16 mouse cellular contexts compared by ENCODE assay signal in the genomic region with DNA sequence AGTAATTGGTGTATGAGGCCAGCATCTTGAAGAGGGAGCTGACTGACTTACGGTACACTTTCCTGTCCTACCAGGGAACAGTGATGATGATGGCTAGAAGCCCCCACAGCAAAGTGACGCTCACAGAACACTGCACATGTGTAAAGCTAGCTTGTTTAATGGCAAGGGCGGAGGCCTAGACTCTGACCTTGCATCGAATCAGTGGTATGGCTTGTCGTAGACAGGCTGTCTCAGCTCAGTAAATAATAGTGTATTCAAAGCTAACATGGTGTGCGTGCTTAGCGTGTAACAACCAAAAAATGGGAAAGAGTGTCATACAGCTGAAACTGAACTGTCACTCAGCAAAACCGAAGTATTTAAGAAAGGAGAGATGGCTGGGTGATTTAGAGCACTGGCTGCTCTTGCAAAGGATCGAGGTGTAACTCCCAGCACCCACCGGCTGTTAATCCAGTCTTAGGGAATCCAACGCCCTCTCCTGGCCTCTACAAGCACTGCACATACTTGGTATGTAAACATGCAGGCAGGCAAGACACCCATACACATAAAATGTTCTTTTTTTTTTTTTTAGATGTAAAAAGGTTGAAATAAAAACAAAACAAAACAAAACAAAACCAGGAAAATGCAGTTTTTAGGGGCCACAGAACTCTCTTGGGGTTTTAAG.
DNase-seq lines count a peak whose midpoint lies in the region; ATAC-seq and TF ChIP-seq lines count a peak whose summit lies in the region.
"Had no signal": no experiment of that assay in that cellular context is flagged by ENCODE, and none has a peak within 500 bp of the region (broad histone marks: within the 10 kb centered on the region; RNA-seq: fewer than 3 reads in every experiment).

No protein-coding gene starts in this region.

- H3K27me3 ChIP-seq in hindbrain, postnatal 0 days (ENCODE audit: insufficient read depth, low read length): no peaks in the 10 kb centered on the region
- no peaks in the 10 kb centered on the region for H3K27me3 ChIP-seq in hindbrain, embryonic 13.5 days
- H3K27me3 ChIP-seq in midbrain, embryonic 13.5 days: no peaks in the 10 kb centered on the region
- H3K27me3 ChIP-seq in midbrain, embryonic 11.5 days (ENCODE audit: control insufficient read depth, insufficient read depth, low read length): no peaks in the 10 kb centered on the region
- H3K27me3 ChIP-seq in Patski: no peaks in the 10 kb centered on the region
- H3K27me3 ChIP-seq: embryonic facial prominence, embryonic 13.5 days; forebrain, embryonic 12.5 days; liver, embryonic 15.5 days; neural tube, embryonic 12.5 days had no signal

- H3K36me3 ChIP-seq in hindbrain, postnatal 0 days (ENCODE audit: insufficient read depth, low read length): peaks cover 16% of the 10 kb centered on the region
- H3K36me3 ChIP-seq in hindbrain, embryonic 13.5 days: peaks cover 17% of the 10 kb centered on the region
- H3K36me3 ChIP-seq in midbrain, embryonic 13.5 days: peaks cover 18% of the 10 kb centered on the region
- 0 out of 2 replicates have a peak, but pooled peaks cover 3% of the 10 kb centered on the region for H3K36me3 ChIP-seq in midbrain, embryonic 11.5 days (ENCODE audit: control insufficient read depth, insufficient read depth, low read length)

- H3K4me2 ChIP-seq in hindbrain, postnatal 0 days (ENCODE audit: low read depth, low read length): no peak overlapping the region
- no peak overlapping the region for H3K4me2 ChIP-seq in hindbrain, embryonic 13.5 days
- H3K4me2 ChIP-seq in midbrain, embryonic 13.5 days (replicated peaks): no peak overlapping the region
- H3K4me2 ChIP-seq in midbrain, embryonic 11.5 days: no peak overlapping the region
- H3K4me2 ChIP-seq: embryonic facial prominence, embryonic 13.5 days; forebrain, embryonic 12.5 days; liver, embryonic 15.5 days; neural tube, embryonic 12.5 days had no signal

- CTCF ChIA-PET in Patski (lab: Charles Lee): no interaction called here

- WGBS in hindbrain, postnatal 0 days: 74% methylated on average over 11 of the region's 11 CpGs
- whole genome bisulfite sequencing in hindbrain, embryonic 13.5 days: 79% methylated on average over 11 of the region's 11 CpGs
- 77% methylated on average over 11 of the region's 11 CpGs for WGBS in midbrain, embryonic 13.5 days
- WGBS in midbrain, embryonic 11.5 days: 81% methylated on average over 11 of the region's 11 CpGs

- no peak overlapping the region for H3K9ac ChIP-seq in hindbrain, postnatal 0 days (replicated peaks; ENCODE audit: low read length)
- no peak overlapping the region for H3K9ac ChIP-seq in hindbrain, embryonic 13.5 days
- H3K9ac ChIP-seq in midbrain, embryonic 13.5 days (replicated peaks): no peak overlapping the region
- H3K9ac ChIP-seq in midbrain, embryonic 11.5 days (ENCODE audit: low read length): no peak overlapping the region
- H3K9ac ChIP-seq: embryonic facial prominence, embryonic 13.5 days; forebrain, embryonic 12.5 days; liver, embryonic 15.5 days; neural tube, embryonic 12.5 days had no signal

- no peak for ATAC-seq in hindbrain, postnatal 0 days
- ATAC-seq in hindbrain, embryonic 13.5 days (ENCODE audit: low FRiP score): no peak
- 0 out of 2 replicates have a peak, but pooled peaks have one; percentile 34 for ATAC-seq in midbrain, embryonic 13.5 days
- no peak for ATAC-seq in midbrain, embryonic 11.5 days (ENCODE audit: low FRiP score)
- no peak for ATAC-seq in Patski
- no peak for ATAC-seq in granulocyte monocyte progenitor cell, adult 5-6 weeks (replicated peaks; ENCODE audit: poor library complexity, severe bottlenecking)
- ATAC-seq: inflammation-experienced regulatory T-cells, adult 6 months had no signal

- no peak for DNase-seq in hindbrain, postnatal 0 days (ENCODE audit: low spot score)
- no peak for DNase-seq in midbrain, embryonic 11.5 days (ENCODE audit: low spot score, missing footprints)
- no peak for DNase-seq in Patski (ENCODE audit: low read depth, low spot score)
- no peak for DNase-seq in retina, embryonic 14.5 days (ENCODE audit: low spot score)
- DNase-seq: gastrocnemius, postnatal 25 days; heart, postnatal 10 days; kidney, postnatal 4 days; right cerebral cortex, postnatal 25 days had no signal

- no peaks in the 10 kb centered on the region for H3K9me3 ChIP-seq in hindbrain, postnatal 0 days (ENCODE audit: low read length)
- no peaks in the 10 kb centered on the region for H3K9me3 ChIP-seq in hindbrain, embryonic 13.5 days
- H3K9me3 ChIP-seq in midbrain, embryonic 13.5 days: no peaks in the 10 kb centered on the region
- no peaks in the 10 kb centered on the region for H3K9me3 ChIP-seq in midbrain, embryonic 11.5 days (ENCODE audit: control insufficient read depth, low read length)
- H3K9me3 ChIP-seq: embryonic facial prominence, embryonic 13.5 days; forebrain, embryonic 12.5 days; liver, embryonic 15.5 days; neural tube, embryonic 12.5 days had no signal

- POLR2A ChIA-PET in Patski (lab: Charles Lee): no interaction called here

- H3K4me3 ChIP-seq in hindbrain, postnatal 0 days (ENCODE audit: low read length): no peak overlapping the region
- no peak overlapping the region for H3K4me3 ChIP-seq in hindbrain, embryonic 13.5 days
- no peak overlapping the region for H3K4me3 ChIP-seq in midbrain, embryonic 13.5 days (replicated peaks)
- H3K4me3 ChIP-seq in midbrain, embryonic 11.5 days (ENCODE audit: low read depth, low read length): no peak overlapping the region
- H3K4me3 ChIP-seq: embryonic facial prominence, embryonic 13.5 days; forebrain, embryonic 12.5 days; liver, embryonic 15.5 days; neural tube, embryonic 12.5 days had no signal

- no peak overlapping the region for H3K27ac ChIP-seq in hindbrain, postnatal 0 days
- no peak overlapping the region for H3K27ac ChIP-seq in hindbrain, embryonic 13.5 days
- no peak overlapping the region for H3K27ac ChIP-seq in midbrain, embryonic 13.5 days
- H3K27ac ChIP-seq in midbrain, embryonic 11.5 days (ENCODE audit: low read depth, low read length): no peak overlapping the region
- H3K27ac ChIP-seq: embryonic facial prominence, embryonic 13.5 days; forebrain, embryonic 12.5 days; liver, embryonic 15.5 days; neural tube, embryonic 12.5 days had no signal

- in situ Hi-C loops in Patski (cut with MboI; ENCODE audit: low pct_unique_long_range_greater_than_20kb): no loop called here

- TF ChIP-seq CTCF in hindbrain, postnatal 0 days (IDR thresholded peaks at IDR 0.05; ENCODE audit: low read depth): peak; percentile 47
- TF ChIP-seq CTCF in Patski (IDR thresholded peaks at IDR 0.05): peak; percentile 43

- peaks cover 5% of the 10 kb centered on the region; the same call in 1 of the 2 replicates for H3K4me1 ChIP-seq in hindbrain, postnatal 0 days (ENCODE audit: insufficient read depth, low read length)
- H3K4me1 ChIP-seq in hindbrain, embryonic 13.5 days (replicated peaks): peaks cover 22% of the 10 kb centered on the region
- H3K4me1 ChIP-seq in midbrain, embryonic 13.5 days (replicated peaks): peaks cover 20% of the 10 kb centered on the region
- H3K4me1 ChIP-seq in midbrain, embryonic 11.5 days (ENCODE audit: control insufficient read depth, insufficient read depth, low read length): peaks cover 6% of the 10 kb centered on the region
